Mouse (Mus musculus) heart, postnatal 10 days (tissue): ENCODE measurements around the gene Adora3. TPM values are rescaled to one million over a fixed set of nuclear protein-coding genes. Genes with fewer than 3 reads are reported as not detected.
"Not testable (repeated sequence)": the region's sequence is repeated elsewhere in the genome, so short reads cannot be mapped to it uniquely, and the experiment has no call there.

Experiments
- DNase-seq, 2 experiments: peaks; one replicate each; pipeline ENCODE4 v3.0.0; 2021
- intact Hi-C: fragments of 180-260 bp; cut with DNase I; formaldehyde crosslinking; loops from one replicate; pipeline ENCODE4 v1.15.1; 2025
- total RNA-seq, 2 experiments: library from RNA; stranded (reverse); gene quantifications; 2 replicates each; pipeline ENCODE4 v1.2.3; 2021

Adora3 gene
- total RNA-seq, 2 experiments from 2014 or later: 0.26 TPM; not detected in 1

GRCm38 (mm10) chr3:105898861-105899260, 28.2 kb downstream of the Adora3 start:
- intact Hi-C loops: loop anchor here (5.0 kb wide), 1 partner anchor 212 kb away; the partner anchor contains the start of gene Ddx20
- DNase-seq: no peak

GRCm38 (mm10) chr3:105899394-105900147, 28.9 kb downstream of the Adora3 start:
- intact Hi-C loops: loop anchor here (1.0 to 5.0 kb wide), 2 partner anchors 212 to 225 kb away; partner anchors contain the start of gene Ddx20

GRCm38 (mm10) chr3:105900266-105900665, 29.6 kb downstream of the Adora3 start:
- no peak for DNase-seq
- intact Hi-C loops: loop anchor here (1.0 kb wide), 1 partner anchor 226 kb away; no protein-coding TSS in a partner anchor

More at GRCm38 (mm10) chr3:105899394-105900147, 28.9 kb downstream of the Adora3 start:
- DNase-seq: peak; percentile 87 to 91

- DNase-seq: no peak
- intact Hi-C loops: loop anchor here (1.0 kb wide), 1 partner anchor 226 kb away; no protein-coding TSS in a partner anchor
Measured at GRCm38 (mm10) chr3:105900716-105901115, 30.1 kb downstream of the Adora3 start.

GRCm38 (mm10) chr3:105901468-105901867, 30.8 kb downstream of the Adora3 start:
- DNase-seq: no peak
- intact Hi-C loops: no loop called here

GRCm38 (mm10) chr3:105904213-105904612, 33.6 kb downstream of the Adora3 start:
- no peak for DNase-seq
- intact Hi-C loops: no loop called here

- intact Hi-C loops: no loop called here
Measured at GRCm38 (mm10) chr3:105904721-105905120, 34.1 kb downstream of the Adora3 start.

GRCm38 (mm10) chr3:105907956-105908655, 37.4 kb downstream of the Adora3 start:
- DNase-seq: no peak
- intact Hi-C loops: no loop called here

More at GRCm38 (mm10) chr3:105904721-105905120, 34.1 kb downstream of the Adora3 start:
- no peak for DNase-seq

- DNase-seq: no peak
- intact Hi-C loops: no loop called here
Measured at GRCm38 (mm10) chr3:105908976-105909375, 38.3 kb downstream of the Adora3 start.

- intact Hi-C loops: no loop called here
- DNase-seq: no peak
Measured at GRCm38 (mm10) chr3:105910519-105911190, 40.0 kb downstream of the Adora3 start.

- intact Hi-C loops: no loop called here
Measured at GRCm38 (mm10) chr3:105912097-105912880, 41.6 kb downstream of the Adora3 start.

GRCm38 (mm10) chr3:105913839-105914681, 43.4 kb downstream of the Adora3 start:
- no peak for DNase-seq
- intact Hi-C loops: no loop called here

More at GRCm38 (mm10) chr3:105912097-105912880, 41.6 kb downstream of the Adora3 start:
- DNase-seq: no peak

GRCm38 (mm10) chr3:105915281-105915680, 44.6 kb downstream of the Adora3 start:
- intact Hi-C loops: no loop called here
- no peak for DNase-seq

GRCm38 (mm10) chr3:105916455-105916854, 45.8 kb downstream of the Adora3 start:
- intact Hi-C loops, DNase-seq: not testable (repeated sequence)

GRCm38 (mm10) chr3:105917656-105918354, 47.1 kb downstream of the Adora3 start:
- intact Hi-C loops: no loop called here
- DNase-seq: no peak

- intact Hi-C loops: no loop called here
- no peak for DNase-seq
Measured at GRCm38 (mm10) chr3:105918355-105918745, 47.7 kb downstream of the Adora3 start.

- DNase-seq, intact Hi-C loops: not testable (repeated sequence)
Measured at GRCm38 (mm10) chr3:105920743-105921142, 50.1 kb downstream of the Adora3 start.

GRCm38 (mm10) chr3:105921959-105922358, 51.3 kb downstream of the Adora3 start:
- DNase-seq: no peak
- intact Hi-C loops: no loop called here

GRCm38 (mm10) chr3:105924616-105925015, 54.0 kb downstream of the Adora3 start:
- intact Hi-C loops: no loop called here
- DNase-seq: no peak
